Mouse (Mus musculus): ENCODE results near the gene Mroh3. TPM values are rescaled to one million over a fixed set of nuclear protein-coding genes. Genes with fewer than 3 reads are reported as not detected.

Gene Mroh3
- total and polyA plus RNA-seq, 3 experiments: not detected

DNA sequence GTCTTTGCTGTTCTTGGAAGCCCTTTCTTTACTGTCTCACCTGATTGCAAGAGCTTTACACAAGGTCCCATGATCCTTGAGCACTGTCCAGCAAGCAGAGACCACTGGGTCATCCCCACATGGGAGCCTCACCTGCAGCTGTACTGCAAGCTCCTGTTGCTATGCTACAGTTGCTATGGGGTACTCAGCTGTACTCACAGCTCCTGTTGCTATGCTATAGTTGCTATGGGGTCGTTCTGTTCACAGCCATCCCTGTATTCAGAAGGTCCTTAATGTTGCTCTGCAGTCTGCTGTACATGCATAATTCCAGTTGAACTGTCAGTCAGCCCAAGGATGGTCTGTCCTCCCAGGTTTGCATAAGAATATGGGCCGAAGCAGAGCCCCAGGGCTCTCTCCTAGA, 47.2 kb downstream of the Mroh3 start:
- Histone ChIP-seq H3K27ac (ENCODE audit: control insufficient read depth, low read depth, low read length) (no peak overlapping the region), H3K27me3 (ENCODE audit: control insufficient read depth in 1 of 2, insufficient read depth in 2 of 2, low read length in 2 of 2) (no peaks in the 10 kb centered on the region), H3K9ac (ENCODE audit: control insufficient read depth, low read depth, low read length, poor library complexity, severe bottlenecking) (no peak overlapping the region), H3K9me3 (replicated peaks; ENCODE audit: insufficient read depth, low read length) (no peaks in the 10 kb centered on the region), H3K4me3 (ENCODE audit: control insufficient read depth in 1 of 2, insufficient read depth in 1 of 2, low read depth in 2 of 2, low read length in 2 of 2) (no peak overlapping the region), H3K4me1 (ENCODE audit: control insufficient read depth in 1 of 2, insufficient read depth in 2 of 2, low read length in 2 of 2) (no peaks in the 10 kb centered on the region), H3K79me2 (ENCODE audit: control insufficient read depth, insufficient read depth, low read length, poor library complexity) (no peaks in the 10 kb centered on the region), H3K36me3 (ENCODE audit: control insufficient read depth in 1 of 2, insufficient read depth in 2 of 2, low read length in 2 of 2) (peaks cover 0 to 4% of the 10 kb centered on the region in 2 experiments; a peak in 1 of 4 replicates)
- DNase-seq (ENCODE audit: low read depth, low spot score): no peak
- no peak for TF ChIP-seq KAT2A (conservative IDR thresholded peaks at IDR 0.05; ENCODE audit: low read depth, low read length)
- TF ChIP-seq MXI1 (IDR thresholded peaks at IDR 0.05; ENCODE audit: low read depth, low read length): no peak
- no peak for TF ChIP-seq GATA1 (IDR thresholded peaks at IDR 0.05; ENCODE audit: low read depth, low read length)
- no peak for TF ChIP-seq CHD1 (IDR thresholded peaks at IDR 0.05; ENCODE audit: low read depth, low read length)
- no peak for TF ChIP-seq CHD2 (IDR thresholded peaks at IDR 0.05; ENCODE audit: low read length)
- TF ChIP-seq ELF1 (IDR thresholded peaks at IDR 0.05; ENCODE audit: low read depth, low read length): no peak
- TF ChIP-seq ETS1 (IDR thresholded peaks at IDR 0.05; ENCODE audit: low read depth, low read length): no peak
- TF ChIP-seq POLR2AphosphoS2 (IDR thresholded peaks at IDR 0.05; ENCODE audit: low read length): no peak
- no peak for TF ChIP-seq NELFE (IDR thresholded peaks at IDR 0.05; ENCODE audit: low read depth, low read length)
- TF ChIP-seq MAZ (IDR thresholded peaks at IDR 0.05; ENCODE audit: low read depth, low read length): no peak
- TF ChIP-seq JUND (IDR thresholded peaks at IDR 0.05; ENCODE audit: low read depth, low read length): no peak
- no peak for TF ChIP-seq ZMIZ1 (IDR thresholded peaks at IDR 0.05; ENCODE audit: low read depth, low read length)
- TF ChIP-seq SMC3 (IDR thresholded peaks at IDR 0.05; ENCODE audit: low read depth, low read length): no peak
- no peak for TF ChIP-seq MYC (IDR thresholded peaks at IDR 0.05; ENCODE audit: low read depth, low read length)

DNA sequence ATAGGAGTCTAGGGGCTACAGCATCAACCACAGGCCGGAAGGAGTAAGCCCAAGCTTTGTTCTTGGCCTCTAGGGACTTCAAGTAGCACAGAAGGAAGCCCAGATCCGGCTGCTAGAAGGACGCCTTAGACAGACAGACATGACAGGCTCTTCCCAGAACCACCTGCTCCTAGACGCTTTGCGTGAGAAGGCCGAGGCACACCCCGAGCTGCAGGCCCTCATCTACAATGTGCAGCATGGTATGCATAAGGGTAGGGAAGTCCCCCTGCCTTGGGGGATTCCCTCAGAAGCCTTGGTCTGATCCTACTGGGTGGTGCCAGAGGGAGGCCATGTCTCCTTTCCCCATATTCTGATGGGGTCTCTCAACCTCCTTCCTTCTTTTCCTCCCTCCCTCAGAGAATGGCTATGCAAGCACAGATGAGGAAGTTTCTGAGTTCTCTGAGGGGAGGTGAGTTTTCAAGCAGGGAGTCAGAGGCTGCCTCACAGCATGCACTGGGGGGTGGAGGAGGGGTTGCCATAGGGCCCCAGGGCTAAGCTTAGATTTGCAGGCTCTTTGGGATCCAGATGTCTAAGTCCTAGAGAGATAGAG, 51.2 kb downstream of the Mroh3 start:
- Histone ChIP-seq H3K79me2 (ENCODE audit: control insufficient read depth, insufficient read depth, low read length, poor library complexity) (no peaks in the 10 kb centered on the region), H3K36me3 (ENCODE audit: control insufficient read depth in 1 of 2, insufficient read depth in 2 of 2, low read length in 2 of 2) (peaks cover 0 to 4% of the 10 kb centered on the region in 2 experiments; a peak in 1 of 4 replicates), H3K9me3 (replicated peaks; ENCODE audit: insufficient read depth, low read length) (no peaks in the 10 kb centered on the region), H3K27ac (ENCODE audit: control insufficient read depth, low read depth, low read length) (no peak overlapping the region), H3K4me1 (ENCODE audit: control insufficient read depth in 1 of 2, insufficient read depth in 2 of 2, low read length in 2 of 2) (no peaks in the 10 kb centered on the region), H3K27me3 (ENCODE audit: control insufficient read depth in 1 of 2, insufficient read depth in 2 of 2, low read length in 2 of 2) (no peaks in the 10 kb centered on the region), H3K4me3 (ENCODE audit: control insufficient read depth in 1 of 2, insufficient read depth in 1 of 2, low read depth in 2 of 2, low read length in 2 of 2) (no peak overlapping the region), H3K9ac (ENCODE audit: control insufficient read depth, low read depth, low read length, poor library complexity, severe bottlenecking) (no peak overlapping the region)
- DNase-seq (ENCODE audit: low read depth, low spot score): no peak
- TF ChIP-seq CTCF (IDR thresholded peaks at IDR 0.05 in 2 of 3, conservative IDR thresholded peaks at IDR 0.05 in 1 of 3; ENCODE audit: control insufficient read depth in 1 of 3, insufficient read depth in 1 of 3, low read depth in 2 of 3, low read length in 3 of 3, poor library complexity in 1 of 3, severe bottlenecking in 1 of 3): no peak
- no peak for TF ChIP-seq USF2 (IDR thresholded peaks at IDR 0.05; ENCODE audit: borderline replicate concordance in 1 of 2, insufficient read depth in 1 of 2, low read depth in 1 of 2, low read length in 2 of 2)
- TF ChIP-seq NRF1 (IDR thresholded peaks at IDR 0.05; ENCODE audit: insufficient read depth, low read depth, low read length, poor library complexity, severe bottlenecking): no peak
- TF ChIP-seq SIN3A (IDR thresholded peaks at IDR 0.05; ENCODE audit: low read length): no peak
- no peak for TF ChIP-seq UBTF (IDR thresholded peaks at IDR 0.05; ENCODE audit: borderline replicate concordance, insufficient read depth, low read depth, low read length)
- no peak for TF ChIP-seq ETS1 (IDR thresholded peaks at IDR 0.05; ENCODE audit: low read depth, low read length)
- no peak for TF ChIP-seq POLR2A (IDR thresholded peaks at IDR 0.05; ENCODE audit: control insufficient read depth in 1 of 2, insufficient read depth in 1 of 2, low read depth in 1 of 2, low read length in 2 of 2, poor library complexity in 1 of 2)
- TF ChIP-seq ELF1 (IDR thresholded peaks at IDR 0.05; ENCODE audit: low read depth, low read length): no peak
- no peak for TF ChIP-seq MYB (IDR thresholded peaks at IDR 0.05; ENCODE audit: low read depth, low read length)
- no peak for TF ChIP-seq MXI1 (IDR thresholded peaks at IDR 0.05; ENCODE audit: low read depth, low read length)
- no peak for TF ChIP-seq TCF12 (IDR thresholded peaks at IDR 0.05; ENCODE audit: low read depth, low read length)
